Mouse (Mus musculus): Measurements from ENCODE around the gene F13a1.

The F13a1 gene

GRCm38 (mm10) chr13:36958996-36959395, 91.0 kb downstream of the F13a1 start:
- no peak for DNase-seq (ENCODE audit: extremely low read depth, insufficient read length, low spot score)

- DNase-seq (ENCODE audit: extremely low read depth, insufficient read length, low spot score) = no peak
Measured at GRCm38 (mm10) chr13:36954937-36955336, 95.1 kb downstream of the F13a1 start.

GRCm38 (mm10) chr13:36953676-36954075, 96.4 kb downstream of the F13a1 start:
- DNase-seq (ENCODE audit: extremely low read depth, insufficient read length, low spot score) = no peak

- no peak for DNase-seq (ENCODE audit: extremely low read depth, insufficient read length, low spot score)
Measured at GRCm38 (mm10) chr13:36941891-36942290, 108.2 kb downstream of the F13a1 start.

GRCm38 (mm10) chr13:36932066-36932465, 118.0 kb downstream of the F13a1 start:
- DNase-seq (ENCODE audit: extremely low read depth, insufficient read length, low spot score) = no peak

GRCm38 (mm10) chr13:36919737-36920136, 130.3 kb downstream of the F13a1 start:
- no peak for DNase-seq (ENCODE audit: extremely low read depth, insufficient read length, low spot score)

- no peak for DNase-seq (ENCODE audit: extremely low read depth, insufficient read length, low spot score)
Measured at GRCm38 (mm10) chr13:36903885-36904284, 146.2 kb downstream of the F13a1 start.

- DNase-seq (ENCODE audit: extremely low read depth, insufficient read length, low spot score) = no peak
Measured at GRCm38 (mm10) chr13:36903447-36903846, 146.6 kb downstream of the F13a1 start.

- DNase-seq (ENCODE audit: extremely low read depth, insufficient read length, low spot score) = no peak
Measured at GRCm38 (mm10) chr13:36901603-36902002, 148.4 kb downstream of the F13a1 start.

GRCm38 (mm10) chr13:36901016-36901415, 149.0 kb downstream of the F13a1 start:
- DNase-seq (ENCODE audit: extremely low read depth, insufficient read length, low spot score) = no peak

GRCm38 (mm10) chr13:36896061-36896460, 154.0 kb downstream of the F13a1 start:
- no peak for DNase-seq (ENCODE audit: extremely low read depth, insufficient read length, low spot score)

GRCm38 (mm10) chr13:36893762-36894161, 156.3 kb downstream of the F13a1 start:
- DNase-seq (ENCODE audit: extremely low read depth, insufficient read length, low spot score) = no peak

- no peak for DNase-seq (ENCODE audit: extremely low read depth, insufficient read length, low spot score)
Measured at GRCm38 (mm10) chr13:36892216-36892615, 157.8 kb downstream of the F13a1 start.

- DNase-seq (ENCODE audit: extremely low read depth, insufficient read length, low spot score) = no peak
Measured at GRCm38 (mm10) chr13:36885973-36886372, 164.1 kb downstream of the F13a1 start.

- no peak for DNase-seq (ENCODE audit: extremely low read depth, insufficient read length, low spot score)
Measured at GRCm38 (mm10) chr13:36839111-36839510, 210.9 kb downstream of the F13a1 start.
